Mouse (Mus musculus): ENCODE measurements around the gene Atp6v0e2. TPM values are rescaled to one million over a fixed set of nuclear protein-coding genes. Genes with fewer than 3 reads are reported as not detected.

Gene Atp6v0e2
- polyA plus RNA-seq, 2 experiments, result 7.8 to 11.0 TPM

DNA sequence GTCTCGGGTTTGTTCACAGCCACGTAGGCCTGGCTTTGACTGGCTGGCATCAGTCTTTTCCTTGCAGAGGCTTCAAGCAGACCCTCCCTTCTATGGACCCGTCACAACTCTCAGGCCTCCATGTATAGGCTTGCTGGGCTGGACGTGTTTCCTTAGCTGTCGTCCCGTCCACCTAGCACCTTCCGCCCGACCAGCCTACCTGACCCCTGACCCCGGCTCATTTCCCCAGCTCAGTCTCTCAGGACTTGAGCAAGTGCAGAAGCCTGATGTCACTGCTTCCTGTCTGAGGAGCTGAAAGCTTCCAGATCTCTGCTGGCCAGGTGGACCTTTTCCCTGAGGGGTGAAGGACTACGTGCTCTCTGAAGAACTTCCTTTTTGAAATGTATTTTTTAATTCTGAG, 35.9 kb downstream of the Atp6v0e2 start:
- Histone ChIP-seq H3K9ac (ENCODE audit: low read depth, low read length, severe bottlenecking) (no peak overlapping the region), H3K4me2 (replicated peaks; ENCODE audit: low read depth, low read length, severe bottlenecking) (no peak overlapping the region), H3K4me1 (ENCODE audit: control insufficient read depth, insufficient read depth, low read length) (peaks cover 8% of the 10 kb centered on the region), H3K27me3 (ENCODE audit: control insufficient read depth, insufficient read depth, low read length) (no peaks in the 10 kb centered on the region), H3K9me3 (ENCODE audit: control insufficient read depth, low read length) (no peaks in the 10 kb centered on the region), H3K4me3 (replicated peaks; ENCODE audit: low read length) (no peak overlapping the region), H3K27ac (replicated peaks; ENCODE audit: low read depth, low read length) (no peak overlapping the region), H3K36me3 (ENCODE audit: control insufficient read depth, insufficient read depth, low read length) (0 out of 2 replicates have a peak, but pooled peaks cover 2% of the 10 kb centered on the region)
- 28% methylated on average over 10 of the region's 10 CpGs for WGBS
- DNase-seq (ENCODE audit: low spot score) (no peak), ATAC-seq (ENCODE audit: low FRiP score, low read depth) (no peak)
- no peak for TF ChIP-seq POLR2A (IDR thresholded peaks at IDR 0.05; ENCODE audit: borderline replicate concordance, extremely low read depth, insufficient read depth, insufficient read length)

DNA sequence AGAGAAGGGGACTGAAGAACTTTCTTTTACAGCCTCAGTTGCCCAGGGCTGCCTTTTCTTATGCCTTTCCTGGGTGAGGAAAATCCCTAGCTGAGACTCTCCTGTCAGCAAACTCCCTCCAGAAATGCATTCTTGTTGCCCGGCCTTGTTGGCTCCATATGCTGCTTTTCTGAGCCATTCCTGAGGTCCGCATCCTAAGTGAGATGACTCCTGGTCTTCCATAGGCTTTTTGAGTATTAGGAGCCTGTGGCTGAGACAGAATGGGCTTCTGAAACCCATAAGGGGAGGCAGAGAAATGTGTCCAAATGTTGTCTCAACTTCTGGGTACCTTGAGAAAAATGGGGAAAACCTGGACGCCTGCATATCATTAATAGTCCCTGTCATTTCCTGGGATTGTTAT, 36.6 kb downstream of the Atp6v0e2 start:
- ATAC-seq (ENCODE audit: low FRiP score, low read depth), result no peak
- TF ChIP-seq POLR2A (IDR thresholded peaks at IDR 0.05; ENCODE audit: borderline replicate concordance, extremely low read depth, insufficient read depth, insufficient read length), result no peak
- no peaks in the 10 kb centered on the region for H3K9me3 ChIP-seq (ENCODE audit: control insufficient read depth, low read length)
- 55% methylated on average over 3 of the region's 3 CpGs for WGBS
- H3K27me3 ChIP-seq (ENCODE audit: control insufficient read depth, insufficient read depth, low read length), result no peaks in the 10 kb centered on the region
- H3K4me2 ChIP-seq (replicated peaks; ENCODE audit: low read depth, low read length, severe bottlenecking), result no peak overlapping the region
- no peak overlapping the region for H3K4me3 ChIP-seq (replicated peaks; ENCODE audit: low read length)
- H3K36me3 ChIP-seq (ENCODE audit: control insufficient read depth, insufficient read depth, low read length), result no peaks in the 10 kb centered on the region
- DNase-seq (ENCODE audit: low spot score), result no peak
- no peak overlapping the region for H3K27ac ChIP-seq (replicated peaks; ENCODE audit: low read depth, low read length)
- H3K9ac ChIP-seq (ENCODE audit: low read depth, low read length, severe bottlenecking), result no peak overlapping the region
- peaks cover 3% of the 10 kb centered on the region for H3K4me1 ChIP-seq (ENCODE audit: control insufficient read depth, insufficient read depth, low read length)

- Histone ChIP-seq H3K36me3 (ENCODE audit: control insufficient read depth, insufficient read depth, low read length) (no peaks in the 10 kb centered on the region), H3K9ac (ENCODE audit: low read depth, low read length, severe bottlenecking) (no peak overlapping the region), H3K4me2 (replicated peaks; ENCODE audit: low read depth, low read length, severe bottlenecking) (no peak overlapping the region), H3K4me1 (ENCODE audit: control insufficient read depth, insufficient read depth, low read length) (no peaks in the 10 kb centered on the region), H3K4me3 (replicated peaks; ENCODE audit: low read length) (no peak overlapping the region), H3K27me3 (ENCODE audit: control insufficient read depth, insufficient read depth, low read length) (no peaks in the 10 kb centered on the region), H3K27ac (replicated peaks; ENCODE audit: low read depth, low read length) (no peak overlapping the region), H3K9me3 (ENCODE audit: control insufficient read depth, low read length) (no peaks in the 10 kb centered on the region)
- 50% methylated on average over 5 of the region's 5 CpGs for WGBS
- no peak for TF ChIP-seq POLR2A (IDR thresholded peaks at IDR 0.05; ENCODE audit: borderline replicate concordance, extremely low read depth, insufficient read depth, insufficient read length)
- DNase-seq (ENCODE audit: low spot score) (no peak), ATAC-seq (ENCODE audit: low FRiP score, low read depth) (no peak)
Observed at GRCm38 (mm10) chr6:48578736-48579135, 41.3 kb downstream of the Atp6v0e2 start.

DNA sequence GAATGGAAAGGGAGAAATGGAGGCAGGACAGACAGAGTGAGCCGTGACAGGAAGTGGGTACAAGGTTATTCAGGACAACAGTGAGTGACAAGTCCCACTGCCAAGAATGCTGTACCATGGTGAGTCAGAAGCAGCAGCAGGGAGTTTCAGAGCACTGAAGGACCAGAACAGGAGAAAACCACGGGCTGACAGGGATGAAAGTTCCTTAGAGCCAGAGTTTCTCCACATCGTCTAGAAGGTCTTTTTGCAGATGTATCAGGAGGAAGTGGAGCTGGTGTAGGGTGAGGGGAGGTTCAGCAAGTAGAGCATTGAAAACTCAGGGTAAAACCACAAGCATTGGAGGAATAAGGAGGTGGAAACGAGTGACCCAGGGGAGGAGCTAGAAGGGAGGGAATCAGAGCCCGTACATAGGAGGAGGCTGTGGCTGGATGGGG, 41.8 kb downstream of the Atp6v0e2 start:
- H3K9ac ChIP-seq (ENCODE audit: low read depth, low read length, severe bottlenecking), result peak overlapping the region; percentile 28; the same call in 1 of the 2 replicates
- H3K4me2 ChIP-seq (replicated peaks; ENCODE audit: low read depth, low read length, severe bottlenecking), result no peak overlapping the region
- DNase-seq (ENCODE audit: low spot score) (no peak), ATAC-seq (ENCODE audit: low FRiP score, low read depth) (no peak)
- no peaks in the 10 kb centered on the region for H3K4me1 ChIP-seq (ENCODE audit: control insufficient read depth, insufficient read depth, low read length)
- no peaks in the 10 kb centered on the region for H3K27me3 ChIP-seq (ENCODE audit: control insufficient read depth, insufficient read depth, low read length)
- no peak overlapping the region for H3K27ac ChIP-seq (replicated peaks; ENCODE audit: low read depth, low read length)
- H3K9me3 ChIP-seq (ENCODE audit: control insufficient read depth, low read length), result no peaks in the 10 kb centered on the region
- no peak overlapping the region for H3K4me3 ChIP-seq (replicated peaks; ENCODE audit: low read length)
- WGBS, result 29% methylated on average over 5 of the region's 5 CpGs
- H3K36me3 ChIP-seq (ENCODE audit: control insufficient read depth, insufficient read depth, low read length), result no peaks in the 10 kb centered on the region
- no peak for TF ChIP-seq POLR2A (IDR thresholded peaks at IDR 0.05; ENCODE audit: borderline replicate concordance, extremely low read depth, insufficient read depth, insufficient read length)

- TF ChIP-seq POLR2A (IDR thresholded peaks at IDR 0.05; ENCODE audit: borderline replicate concordance, extremely low read depth, insufficient read depth, insufficient read length), result no peak
- ATAC-seq (ENCODE audit: low FRiP score, low read depth), result no peak
- no peak for DNase-seq (ENCODE audit: low spot score)
- 51% methylated on average over 3 of the region's 3 CpGs for WGBS
- no peak overlapping the region for H3K4me2 ChIP-seq (replicated peaks; ENCODE audit: low read depth, low read length, severe bottlenecking)
- H3K4me3 ChIP-seq (replicated peaks; ENCODE audit: low read length), result no peak overlapping the region
- H3K9me3 ChIP-seq (ENCODE audit: control insufficient read depth, low read length), result no peaks in the 10 kb centered on the region
- no peaks in the 10 kb centered on the region for H3K4me1 ChIP-seq (ENCODE audit: control insufficient read depth, insufficient read depth, low read length)
- no peak overlapping the region for H3K9ac ChIP-seq (ENCODE audit: low read depth, low read length, severe bottlenecking)
- no peaks in the 10 kb centered on the region for H3K36me3 ChIP-seq (ENCODE audit: control insufficient read depth, insufficient read depth, low read length)
- no peaks in the 10 kb centered on the region for H3K27me3 ChIP-seq (ENCODE audit: control insufficient read depth, insufficient read depth, low read length)
- H3K27ac ChIP-seq (replicated peaks; ENCODE audit: low read depth, low read length), result no peak overlapping the region
Observed at GRCm38 (mm10) chr6:48581257-48581656, 43.8 kb downstream of the Atp6v0e2 start.

DNA sequence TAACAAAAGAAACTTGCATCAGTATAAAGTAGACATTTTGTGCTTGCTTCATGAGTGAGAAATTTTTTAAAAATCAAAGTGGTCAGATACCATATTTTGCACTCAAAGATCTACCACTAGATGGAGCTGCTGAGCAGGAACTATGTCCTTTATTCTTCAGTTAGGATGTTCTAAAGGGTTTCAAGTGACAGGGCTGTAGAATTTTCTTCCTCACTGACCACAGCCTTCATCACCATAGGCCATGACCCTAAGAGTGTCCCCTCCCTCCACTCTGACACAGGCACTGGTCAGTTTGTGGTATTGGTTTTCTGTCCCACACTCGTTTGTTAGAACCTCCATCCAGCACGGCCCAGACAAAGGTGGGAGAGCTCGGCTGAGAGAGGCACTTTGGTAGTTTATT, 44.6 kb downstream of the Atp6v0e2 start:
- H3K36me3 ChIP-seq (ENCODE audit: control insufficient read depth, insufficient read depth, low read length), result no peaks in the 10 kb centered on the region
- H3K27ac ChIP-seq (replicated peaks; ENCODE audit: low read depth, low read length), result no peak overlapping the region
- H3K9ac ChIP-seq (ENCODE audit: low read depth, low read length, severe bottlenecking), result no peak overlapping the region
- H3K4me3 ChIP-seq (replicated peaks; ENCODE audit: low read length), result no peak overlapping the region
- DNase-seq (ENCODE audit: low spot score) (peak; percentile 74), ATAC-seq (ENCODE audit: low FRiP score, low read depth) (no peak)
- 77% methylated on average over 3 of the region's 3 CpGs for WGBS
- no peaks in the 10 kb centered on the region for H3K4me1 ChIP-seq (ENCODE audit: control insufficient read depth, insufficient read depth, low read length)
- no peak for TF ChIP-seq POLR2A (IDR thresholded peaks at IDR 0.05; ENCODE audit: borderline replicate concordance, extremely low read depth, insufficient read depth, insufficient read length)
- no peaks in the 10 kb centered on the region for H3K9me3 ChIP-seq (ENCODE audit: control insufficient read depth, low read length)
- no peak overlapping the region for H3K4me2 ChIP-seq (replicated peaks; ENCODE audit: low read depth, low read length, severe bottlenecking)
- no peaks in the 10 kb centered on the region for H3K27me3 ChIP-seq (ENCODE audit: control insufficient read depth, insufficient read depth, low read length)

Data from limb, embryonic 14.5 days (tissue).